Mouse (Mus musculus) brain, embryonic 14.5 days (tissue): ENCODE results near the gene Oas1h.
"Not testable (repeated sequence)": the region's sequence is repeated elsewhere in the genome, so short reads cannot be mapped to it uniquely, and the experiment has no call there.

Experiments used
- CTCF ChIP-seq: fragments of 200-500 bp; IDR thresholded peaks from 2 replicates; pipeline ENCODE4 v1.5.1; 2012; ENCODE audit warnings: inconsistent platforms, mild to moderate bottlenecking, moderate library complexity, borderline replicate concordance; ENCODE audit not compliant: insufficient read depth, insufficient read length; ENCODE audit errors: extremely low read depth
- POLR2A ChIP-seq: fragments of 200-500 bp; IDR thresholded peaks from 2 replicates; pipeline ENCODE4 v1.6.1; 2012; ENCODE audit warnings: mild to moderate bottlenecking, inconsistent platforms, borderline replicate concordance; ENCODE audit not compliant: poor library complexity, insufficient read depth, insufficient read length, severe bottlenecking; ENCODE audit errors: extremely low read depth

DNA sequence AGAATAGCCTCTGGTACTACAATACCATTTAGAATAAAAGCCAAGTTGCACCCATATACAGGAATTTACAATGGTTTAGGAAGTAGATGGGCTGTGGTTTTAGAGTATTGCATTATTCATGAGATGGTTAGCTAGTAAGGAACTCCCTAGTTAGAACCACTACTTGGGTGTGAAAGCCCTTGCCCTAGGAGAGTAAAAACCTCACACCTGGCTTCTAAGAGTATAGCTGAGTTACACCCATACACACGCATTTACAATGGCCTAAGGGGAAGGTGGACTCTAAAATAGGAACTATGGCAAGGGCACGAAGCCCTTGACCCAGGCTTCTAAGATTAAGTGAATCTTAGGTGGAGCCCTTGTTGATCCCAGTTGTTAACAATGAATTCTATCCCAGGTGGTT lies 33.5 kb downstream of the Oas1h start:
- TF ChIP-seq POLR2A, CTCF: not testable (repeated sequence)
